Mouse (Mus musculus) midbrain, embryonic 13.5 days (tissue): ENCODE data around the gene 4930519P11Rik. TPM values are rescaled to one million over a fixed set of nuclear protein-coding genes. Genes with fewer than 3 reads are reported as not detected.
A peak's percentile ranks its signal among the peaks of the same experiment; 100 is the strongest.

Experiments used
- ATAC-seq: fragments of 200-750 bp; cut with Nextera tagmentation; 2 replicates; pipeline ENCODE4 v1.8.0; 2017; ENCODE audit warnings: mild to moderate bottlenecking, moderate TSS enrichment, moderate library complexity
- H3K27ac ChIP-seq: fragments of 300-500 bp; sonication (generic); 2 replicates; pipeline ENCODE4 v1.5.1; 2015; ENCODE audit warnings: inconsistent platforms, mild to moderate bottlenecking, moderate library complexity
- H3K27me3 ChIP-seq: fragments of 300-500 bp; sonication (generic); 2 replicates; pipeline ENCODE4 v1.6.1; 2015; ENCODE audit warnings: mild to moderate bottlenecking, inconsistent platforms
- H3K36me3 ChIP-seq: fragments of 300-500 bp; sonication (generic); 2 replicates; pipeline ENCODE4 v1.6.1; 2015; ENCODE audit warnings: mild to moderate bottlenecking, inconsistent platforms
- H3K4me1 ChIP-seq: fragments of 300-500 bp; sonication (generic); replicated peaks from 2 replicates; pipeline ENCODE4 v1.6.1; 2015; ENCODE audit warnings: inconsistent platforms
- H3K4me2 ChIP-seq: fragments of 300-500 bp; sonication (generic); replicated peaks from 2 replicates; pipeline ENCODE4 v1.6.1; 2015; ENCODE audit warnings: moderate library complexity, mild to moderate bottlenecking, inconsistent platforms
- H3K4me3 ChIP-seq: fragments of 300-500 bp; sonication (generic); replicated peaks from 2 replicates; pipeline ENCODE4 v1.5.1; 2015; ENCODE audit warnings: mild to moderate bottlenecking, inconsistent platforms
- H3K9ac ChIP-seq: fragments of 300-500 bp; sonication (generic); replicated peaks from 2 replicates; pipeline ENCODE4 v1.6.1; 2015; ENCODE audit warnings: mild to moderate bottlenecking, inconsistent platforms
- H3K9me3 ChIP-seq: fragments of 300-500 bp; sonication (generic); 2 replicates; pipeline ENCODE4 v1.6.1; 2016; ENCODE audit warnings: mild to moderate bottlenecking, inconsistent platforms
- WGBS: fragments of 180-500 bp; shearing (Covaris S2); methylation state at CpG from one replicate; pipeline ENCODE4 v1.1.7; 2015; 5-methylcytosine and 5-hydroxymethylcytosine counted together
- polyA plus RNA-seq: library from polyadenylated mRNA; unstranded; fragments of >200 nt; fragmentation: Nextera tagmentation; extraction: Ambion mirVana; gene quantifications from 2 replicates; pipeline ENCODE4 v1.2.1, GENCODE M21; 2015

The 4930519P11Rik gene
- polyA plus RNA-seq, 1 experiment from 2014 or later: 0.96 TPM

- Histone ChIP-seq H3K36me3 (peaks cover 24% of the 10 kb centered on the region), H3K4me3 (no peak overlapping the region), H3K9ac (peak overlapping the region; percentile 40), H3K9me3 (no peaks in the 10 kb centered on the region), H3K27me3 (no peaks in the 10 kb centered on the region), H3K4me2 (no peak overlapping the region), H3K4me1 (peaks cover 54% of the 10 kb centered on the region), H3K27ac (peak overlapping the region; percentile 30; the same call in 1 of the 2 replicates)
- ATAC-seq: no peak
- 69% methylated on average over 3 of the region's 3 CpGs for WGBS
Observed at GRCm38 (mm10) chr2:154565562-154565961, 47.7 kb downstream of the 4930519P11Rik start.

- no peaks in the 10 kb centered on the region for H3K27me3 ChIP-seq
- no peak overlapping the region for H3K27ac ChIP-seq
- no peak overlapping the region for H3K9ac ChIP-seq
- H3K4me1 ChIP-seq: peaks cover 49% of the 10 kb centered on the region
- no peak overlapping the region for H3K4me2 ChIP-seq
- no peak overlapping the region for H3K4me3 ChIP-seq
- ATAC-seq: no peak
- peaks cover 24% of the 10 kb centered on the region for H3K36me3 ChIP-seq
- no peaks in the 10 kb centered on the region for H3K9me3 ChIP-seq
- WGBS: 93% methylated on average over 22 of the region's 22 CpGs
Observed at GRCm38 (mm10) chr2:154563612-154564170, 49.5 kb downstream of the 4930519P11Rik start.

Other genes with a start within 250 kb of the 4930519P11Rik start
- gene Cdk5rap1, start 240.4 kb downstream of the 4930519P11Rik start, polyA plus RNA-seq: 15.2 and 15.4 TPM in 2 replicates
- 4.8 and 5.9 TPM in 2 replicates for gene Snta1, start 205.3 kb downstream of the 4930519P11Rik start, polyA plus RNA-seq
- gene Cbfa2t2, start 177.0 kb downstream of the 4930519P11Rik start, polyA plus RNA-seq: 71.6 and 83.1 TPM in 2 replicates
- gene 1700003F12Rik, start 66.4 kb downstream of the 4930519P11Rik start, polyA plus RNA-seq: 1.8 and 2.0 TPM in 2 replicates
- gene Actl10, start 61.7 kb downstream of the 4930519P11Rik start, polyA plus RNA-seq: 0.26 and 0.55 TPM in 2 replicates
- 13.4 and 14.5 TPM in 2 replicates for gene Necab3, start 54.5 kb downstream of the 4930519P11Rik start, polyA plus RNA-seq
- gene E2f1, start 43.5 kb downstream of the 4930519P11Rik start, polyA plus RNA-seq: 13.6 and 15.2 TPM in 2 replicates
- 12.3 and 13.4 TPM in 2 replicates for gene Pxmp4, start 9.7 kb downstream of the 4930519P11Rik start, polyA plus RNA-seq
- gene Zfp341, start 140 bp downstream of the 4930519P11Rik start, polyA plus RNA-seq: 2.0 and 2.1 TPM in 2 replicates
- gene Chmp4b, start 38.3 kb upstream of the 4930519P11Rik start, polyA plus RNA-seq: 22.2 and 27.2 TPM in 2 replicates
- gene Gm14214, start 156.6 kb upstream of the 4930519P11Rik start, polyA plus RNA-seq: not detected in 2 replicates
- 28.1 and 39.1 TPM in 2 replicates for gene Raly, start 177.7 kb upstream of the 4930519P11Rik start, polyA plus RNA-seq
- gene a, start 178.0 kb upstream of the 4930519P11Rik start, polyA plus RNA-seq: 1.2 and 1.5 TPM in 2 replicates